Mouse (Mus musculus) macrophage (primary cell): ENCODE data around the gene Ccdc28b. TPM values are rescaled to one million over a fixed set of nuclear protein-coding genes. Genes with fewer than 3 reads are reported as not detected.

Experiments used
- H3K27ac ChIP-seq: fragments of 350-480 bp; formaldehyde crosslinking; 2 replicates; pipeline ENCODE4 v1.9.0; 2021
- H3K36me3 ChIP-seq: fragments of 350-480 bp; formaldehyde crosslinking; 2 replicates; pipeline ENCODE4 v1.9.0; 2021; ENCODE audit errors: inconsistent target
- H3K4me3 ChIP-seq: fragments of 350-480 bp; formaldehyde crosslinking; 2 replicates; pipeline ENCODE4 v1.9.0; 2021; ENCODE audit errors: inconsistent target
- H3K79me2 ChIP-seq: fragments of 350-480 bp; formaldehyde crosslinking; 2 replicates; pipeline ENCODE4 v1.9.0; 2021; ENCODE audit errors: inconsistent target
- WGBS: methylation state at CpG from one replicate; pipeline ENCODE4 v1.1.7; 2026; ENCODE audit warnings: inconsistent platforms; ENCODE audit not compliant: missing documents; 5-methylcytosine and 5-hydroxymethylcytosine counted together
- polyA plus RNA-seq: library from polyadenylated mRNA; stranded (reverse); fragments of 250-400 nt; gene quantifications from 3 replicates; pipeline ENCODE4 v1.2.4, GENCODE M21; 2018; ENCODE audit warnings: inconsistent platforms

The Ccdc28b gene
- polyA plus RNA-seq, 1 experiment from 2014 or later: 14.1 TPM

DNA sequence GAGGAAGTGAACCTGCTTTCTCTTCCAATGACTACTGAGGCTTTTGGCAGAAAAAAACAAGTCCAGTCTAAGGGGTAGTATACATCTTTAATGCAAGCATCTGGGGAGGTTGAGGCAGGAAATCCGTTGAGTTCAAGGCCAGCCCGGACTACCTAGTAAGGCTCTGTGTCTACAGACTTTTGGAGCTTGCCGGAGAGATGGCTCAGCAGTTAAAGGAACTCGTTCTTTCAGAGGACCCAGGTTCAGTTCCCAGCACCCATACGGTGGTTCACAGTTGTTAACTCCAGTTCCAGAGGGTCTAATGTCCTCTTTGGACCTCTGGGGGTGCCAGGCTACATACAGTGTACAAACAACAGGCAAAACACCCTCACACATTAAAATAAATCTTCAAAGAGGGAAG, 5.7 kb downstream of the Ccdc28b start:
- 95% methylated on average over 5 of the region's 5 CpGs for whole genome bisulfite sequencing

DNA sequence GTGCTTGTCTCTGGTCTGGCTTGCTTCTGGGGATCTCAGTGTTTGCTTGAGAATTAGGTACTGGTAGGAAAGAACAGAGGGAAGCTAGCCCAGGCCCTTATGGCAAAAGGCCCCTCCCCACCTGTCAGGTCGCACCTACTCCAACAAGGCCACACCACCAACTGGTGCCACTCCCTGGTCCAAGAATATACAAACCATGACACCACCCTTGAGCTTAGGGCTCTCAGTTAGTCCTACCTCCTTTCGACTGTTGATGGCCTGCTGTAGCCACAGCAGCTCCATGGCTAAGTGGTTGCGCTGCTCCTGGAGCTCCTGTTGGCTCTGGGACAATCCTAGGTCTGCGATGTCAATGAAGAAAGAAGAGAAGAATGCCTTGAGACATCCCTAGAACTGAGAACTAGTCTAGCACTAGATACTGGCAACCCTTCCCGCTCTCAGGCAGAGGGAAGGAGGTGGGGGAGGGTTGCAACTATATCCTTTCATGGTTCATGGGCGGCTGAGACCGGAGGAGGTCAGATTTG, 6.6 kb downstream of the Ccdc28b start:
- 95% methylated on average over 6 of the region's 7 CpGs for WGBS
- H3K79me2 ChIP-seq: peaks cover 13% of the 10 kb centered on the region; the same call in 1 of the 2 replicates
- no peak overlapping the region for H3K27ac ChIP-seq
- peaks cover 16% of the 10 kb centered on the region; the same call in 1 of the 2 replicates for H3K36me3 ChIP-seq
- H3K4me3 ChIP-seq: no peak overlapping the region

More for the DNA sequence above, 5.7 kb downstream of the Ccdc28b start:
- peak overlapping the region; percentile 65 for H3K27ac ChIP-seq
- H3K4me3 ChIP-seq: peak overlapping the region; percentile 94
- H3K79me2 ChIP-seq: peaks cover 21% of the 10 kb centered on the region
- H3K36me3 ChIP-seq: peaks cover 16% of the 10 kb centered on the region; the same call in 1 of the 2 replicates

- Histone ChIP-seq H3K79me2 (peaks cover 7% of the 10 kb centered on the region; the same call in 1 of the 2 replicates), H3K36me3 (peaks cover 16% of the 10 kb centered on the region; the same call in 1 of the 2 replicates), H3K27ac (no peak overlapping the region), H3K4me3 (no peak overlapping the region)
- 94% methylated on average over 3 of the region's 3 CpGs for WGBS
Observed at GRCm38 (mm10) chr4:129616631-129617030, 7.1 kb downstream of the Ccdc28b start.

- 91% methylated on average over 9 of the region's 9 CpGs for WGBS
- no peak overlapping the region for H3K27ac ChIP-seq
- H3K79me2 ChIP-seq: peaks cover 7% of the 10 kb centered on the region; the same call in 1 of the 2 replicates
- peaks cover 16% of the 10 kb centered on the region; the same call in 1 of the 2 replicates for H3K36me3 ChIP-seq
- H3K4me3 ChIP-seq: no peak overlapping the region
Observed at GRCm38 (mm10) chr4:129615801-129616290, 7.9 kb downstream of the Ccdc28b start.

DNA sequence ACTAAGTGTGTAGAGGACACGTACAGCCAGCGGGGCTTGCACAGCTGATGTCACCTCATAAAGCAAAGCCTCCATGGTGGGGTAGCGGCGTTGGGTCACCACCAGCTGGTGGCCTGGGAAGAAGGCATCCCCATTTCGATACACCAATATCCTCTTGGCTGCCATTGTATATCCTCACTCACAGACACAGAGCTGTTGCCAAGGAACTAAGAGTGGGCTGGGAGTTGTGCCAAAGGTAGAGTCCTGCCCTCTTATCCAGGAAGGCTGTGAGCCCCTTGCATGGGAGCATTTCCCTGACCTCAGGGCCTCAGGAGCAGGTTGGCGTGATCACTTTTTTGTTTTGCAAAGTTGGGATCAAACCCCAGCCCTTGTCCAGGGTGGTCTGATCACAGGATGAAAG, 9.7 kb downstream of the Ccdc28b start, which contains the start of gene Dcdc2b:
Dcdc2b (minus strand) TSS at position 165 of the 400 bp plus-strand sequence.
- Histone ChIP-seq H3K4me3 (no peak within 1 kb of the TSS), H3K79me2 (peaks cover 7% of the 10 kb centered on the region; the same call in 1 of the 2 replicates), H3K36me3 (peaks cover 25% of the 10 kb centered on the region; the same call in 1 of the 2 replicates), H3K27ac (no peak within 1 kb of the TSS)
- WGBS: 99% methylated on average over 6 of the region's 6 CpGs

DNA sequence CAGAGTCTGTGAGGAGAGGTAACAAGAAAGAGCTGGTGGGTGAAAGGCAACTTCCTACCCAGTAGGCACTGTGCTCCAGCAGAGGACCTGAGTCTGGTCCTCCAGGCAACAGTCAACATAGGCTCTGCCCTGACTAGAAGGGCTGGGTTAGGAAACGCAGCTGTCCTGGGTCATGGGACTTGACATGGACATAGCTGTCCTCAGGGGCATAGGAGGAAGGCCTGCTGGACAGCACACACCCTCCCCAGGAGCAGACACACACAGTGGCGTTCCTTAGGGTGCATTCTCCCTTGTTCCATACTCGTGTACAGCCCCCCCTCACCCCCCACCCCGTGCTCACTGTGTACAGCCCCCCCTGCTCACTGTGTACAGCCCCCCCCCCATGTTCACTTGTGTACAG, 13.3 kb downstream of the Ccdc28b start:
- Histone ChIP-seq H3K79me2 (no peaks in the 10 kb centered on the region), H3K36me3 (peaks cover 30% of the 10 kb centered on the region; the same call in 1 of the 2 replicates), H3K27ac (no peak overlapping the region), H3K4me3 (no peak overlapping the region)
- 85% methylated on average over 4 of the region's 4 CpGs for WGBS

DNA sequence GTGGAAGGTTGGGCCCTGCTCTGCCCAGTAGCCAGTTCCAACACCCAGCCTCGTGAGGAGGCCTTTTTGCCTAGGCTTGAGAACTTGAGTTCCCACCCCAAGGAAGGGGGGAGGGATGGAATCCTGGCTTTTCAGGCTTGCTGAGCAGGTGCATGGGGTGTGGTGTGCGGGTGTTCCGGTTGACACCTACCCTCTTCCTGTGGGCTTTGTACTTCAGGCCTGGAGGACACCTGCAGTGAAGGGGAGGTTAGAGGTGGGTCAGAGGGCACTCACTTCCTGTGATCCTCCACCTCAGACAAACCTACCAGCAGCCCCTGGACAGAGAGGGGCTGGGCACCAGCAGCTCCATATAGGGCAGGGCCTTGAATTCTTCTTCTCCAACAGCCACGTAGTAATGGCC, 13.7 kb downstream of the Ccdc28b start:
- Histone ChIP-seq H3K79me2 (no peaks in the 10 kb centered on the region), H3K27ac (no peak overlapping the region), H3K4me3 (no peak overlapping the region), H3K36me3 (peaks cover 34% of the 10 kb centered on the region)
- WGBS: 100% methylated on average over 4 of the region's 4 CpGs

DNA sequence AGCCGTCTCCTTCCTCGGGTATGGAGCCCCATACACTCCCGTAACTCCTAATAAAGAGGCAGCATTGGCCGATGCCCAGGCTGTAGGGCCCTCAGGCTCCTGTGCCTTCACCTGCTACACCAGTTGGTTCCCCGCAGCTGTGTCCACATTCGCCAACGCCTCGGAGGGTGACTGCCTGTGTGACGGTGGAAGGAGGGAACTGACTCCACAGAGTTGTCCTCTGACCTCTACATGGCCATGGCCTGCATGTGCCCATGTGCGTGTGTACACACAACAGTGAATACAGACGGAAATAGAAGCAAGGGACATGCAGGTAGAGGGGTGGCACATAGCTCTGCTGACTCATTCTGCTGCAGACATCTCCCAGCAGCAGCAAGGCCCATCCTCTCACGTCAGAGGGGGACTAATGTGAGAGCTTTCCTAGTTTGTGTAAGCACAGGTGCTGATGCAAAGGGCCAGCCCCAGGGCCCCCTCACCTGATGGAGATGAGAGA, 14.6 kb downstream of the Ccdc28b start:
- WGBS: 75% methylated on average over 12 of the region's 12 CpGs
- Histone ChIP-seq H3K79me2 (peaks cover 7% of the 10 kb centered on the region; the same call in 1 of the 2 replicates), H3K27ac (no peak overlapping the region), H3K4me3 (no peak overlapping the region), H3K36me3 (peaks cover 42% of the 10 kb centered on the region)

DNA sequence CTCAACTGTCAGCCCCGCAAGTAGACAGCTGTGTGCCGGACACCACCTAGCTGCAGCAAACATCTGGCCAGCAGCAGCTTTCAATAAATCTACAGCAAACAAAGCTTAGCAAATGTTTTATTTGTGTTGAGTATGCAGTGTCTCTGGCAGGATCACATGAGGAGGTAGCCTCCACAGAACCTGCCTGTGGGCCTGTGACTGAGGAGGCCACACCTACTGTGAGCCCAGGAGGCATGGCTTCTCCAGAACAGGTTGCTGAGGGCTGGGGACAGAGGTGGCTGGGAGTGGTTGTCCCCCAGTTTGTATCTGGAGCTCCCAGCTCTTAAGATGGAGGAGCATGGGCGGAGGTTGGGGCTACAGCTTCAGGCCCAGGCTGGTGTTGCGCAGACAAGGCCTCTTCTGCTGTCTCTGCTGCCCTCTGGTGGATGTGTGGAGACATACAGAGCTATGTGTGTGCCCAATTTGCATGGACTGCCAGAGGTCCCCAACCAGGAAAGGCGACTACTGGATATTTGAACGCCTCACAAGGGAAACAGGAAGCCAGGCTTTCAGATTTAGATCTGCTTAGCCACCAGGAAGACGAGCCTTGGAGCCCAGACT, 15.2 kb downstream of the Ccdc28b start:
- WGBS: 46% methylated on average over 7 of the region's 7 CpGs
- Histone ChIP-seq H3K79me2 (peaks cover 14% of the 10 kb centered on the region), H3K4me3 (no peak overlapping the region), H3K36me3 (peaks cover 49% of the 10 kb centered on the region), H3K27ac (no peak overlapping the region)

DNA sequence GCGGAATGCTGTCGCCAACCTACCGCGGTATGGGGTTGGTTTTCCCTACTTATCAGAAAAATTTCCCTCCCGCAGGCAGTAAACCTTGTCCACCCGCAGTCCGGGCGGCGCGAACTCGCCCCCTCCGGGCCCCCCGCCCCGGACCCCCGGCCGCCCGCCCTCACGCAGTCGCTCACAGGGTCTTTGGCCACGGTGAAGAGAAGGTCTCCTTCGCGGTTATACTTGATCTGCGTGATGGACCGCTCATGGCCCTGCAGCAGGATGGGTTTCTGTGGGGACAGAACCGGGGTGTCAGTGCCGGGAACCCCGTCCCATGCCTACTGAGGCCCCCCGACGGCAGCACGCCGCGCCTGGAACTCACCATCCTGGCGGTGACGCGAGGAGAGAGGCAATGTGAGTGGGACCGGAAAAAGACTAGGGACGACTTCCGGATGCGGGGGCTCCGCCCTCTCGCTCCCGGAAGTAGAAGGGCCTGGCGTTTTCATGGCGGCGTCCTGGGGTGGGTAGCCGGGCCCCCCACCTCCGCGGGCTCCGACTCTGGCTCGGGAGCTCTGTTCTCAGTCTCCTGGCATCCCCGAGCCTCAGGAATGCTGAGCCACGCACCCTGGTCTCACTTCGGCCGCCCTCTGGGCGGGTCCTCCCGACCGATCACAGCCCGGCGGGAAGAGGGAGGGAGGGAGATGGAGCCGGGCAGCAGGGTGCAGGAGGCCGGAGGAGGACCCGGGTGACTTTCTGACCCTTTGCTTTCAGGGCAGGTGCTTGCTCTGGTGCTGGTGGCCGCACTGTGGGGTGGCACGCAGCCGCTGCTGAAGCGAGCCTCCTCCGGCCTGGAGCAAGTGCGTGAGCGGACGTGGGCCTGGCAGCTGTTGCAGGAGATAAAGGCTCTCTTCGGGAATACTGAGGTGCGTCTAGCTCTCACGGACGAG, 23.3 kb downstream of the Ccdc28b start, which contains the start of the genes Eif3i and Tmem234:
Eif3i (minus strand) TSS at position 416 of the 926 bp plus-strand sequence.
Tmem234 (plus strand) TSS at position 436 of the 926 bp plus-strand sequence.
- Histone ChIP-seq H3K36me3 (peaks cover 35% of the 10 kb centered on the region), H3K4me3 (peak within 1 kb of the TSS; percentile 65), H3K27ac (peak within 1 kb of the TSS; percentile 35; the same call in 1 of the 2 replicates), H3K79me2 (peaks cover 72% of the 10 kb centered on the region)
- under 1% methylated on average over 58 of the region's 74 CpGs for WGBS

DNA sequence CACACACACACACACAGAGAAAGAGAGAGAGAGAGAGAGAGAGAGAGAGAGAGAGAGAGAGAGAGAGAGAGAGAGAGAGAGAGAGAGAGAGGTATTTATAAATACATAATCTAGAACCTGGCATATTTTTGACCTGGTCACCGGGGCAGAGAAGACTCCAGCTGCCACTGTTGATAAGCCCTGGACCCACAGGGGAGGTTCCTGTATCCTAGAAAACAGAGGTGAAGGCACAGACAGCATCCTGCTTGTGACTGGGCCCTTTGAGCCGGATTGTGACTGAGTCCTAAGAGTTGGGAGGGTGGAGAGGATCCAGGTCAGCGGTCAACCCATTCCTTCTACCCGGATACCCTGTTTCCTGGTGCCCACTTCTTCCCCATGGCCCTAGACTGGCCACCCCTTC, 34.9 kb downstream of the Ccdc28b start:
- Histone ChIP-seq H3K4me3 (no peak overlapping the region), H3K79me2 (no peaks in the 10 kb centered on the region), H3K36me3 (peaks cover 29% of the 10 kb centered on the region), H3K27ac (no peak overlapping the region)
- WGBS: 57% methylated on average over 4 of the region's 4 CpGs

DNA sequence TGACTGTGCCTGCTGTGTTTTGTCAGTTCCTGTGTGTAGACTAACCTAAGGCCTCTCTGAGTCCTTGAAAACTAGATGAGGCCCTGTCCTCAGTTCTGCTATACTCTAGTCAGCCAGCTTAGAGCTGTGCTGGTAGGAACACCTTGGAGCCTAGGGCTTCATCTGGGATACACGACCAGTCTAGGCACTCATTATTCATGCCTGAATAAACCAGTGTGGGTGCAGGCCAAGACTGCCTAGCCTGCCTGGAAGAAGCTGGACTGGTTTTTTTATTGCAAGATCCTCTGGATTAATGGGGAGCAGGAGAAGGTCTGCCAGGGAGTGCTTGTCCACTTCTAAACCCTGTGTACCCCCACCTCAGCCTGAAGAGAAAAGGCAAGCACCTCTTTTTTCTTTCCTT, 36.8 kb downstream of the Ccdc28b start:
- Histone ChIP-seq H3K36me3 (peaks cover 12% of the 10 kb centered on the region), H3K79me2 (no peaks in the 10 kb centered on the region), H3K4me3 (no peak overlapping the region), H3K27ac (no peak overlapping the region)
- 100% methylated on average over 1 of the region's 1 CpGs for WGBS

DNA sequence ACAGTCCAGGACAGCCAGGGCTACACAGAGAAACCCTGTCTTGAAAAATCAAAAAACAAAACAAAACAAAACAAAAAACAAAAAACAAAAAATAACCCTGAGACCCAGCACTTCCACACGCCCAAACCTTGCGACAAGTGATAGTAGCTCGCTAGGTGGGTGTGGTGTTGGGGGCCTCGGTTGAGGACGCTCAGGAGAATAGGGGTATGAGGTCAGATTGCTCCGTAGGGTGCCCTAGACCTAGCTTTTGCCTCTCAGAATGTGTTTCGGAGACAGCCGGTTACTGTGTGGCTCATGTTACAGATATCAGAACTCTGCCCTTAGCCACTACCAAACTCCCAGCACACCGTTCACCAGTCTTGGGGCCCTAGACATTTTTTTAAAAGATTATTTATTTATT, 38.0 kb downstream of the Ccdc28b start:
- H3K36me3 ChIP-seq: peaks cover under 1% of the 10 kb centered on the region; the same call in 1 of the 2 replicates
- no peak overlapping the region for H3K27ac ChIP-seq
- WGBS: 95% methylated on average over 8 of the region's 9 CpGs
- H3K4me3 ChIP-seq: no peak overlapping the region
- no peaks in the 10 kb centered on the region for H3K79me2 ChIP-seq
